Mouse (Mus musculus): ENCODE results near the gene Mrpl9.

DNA sequence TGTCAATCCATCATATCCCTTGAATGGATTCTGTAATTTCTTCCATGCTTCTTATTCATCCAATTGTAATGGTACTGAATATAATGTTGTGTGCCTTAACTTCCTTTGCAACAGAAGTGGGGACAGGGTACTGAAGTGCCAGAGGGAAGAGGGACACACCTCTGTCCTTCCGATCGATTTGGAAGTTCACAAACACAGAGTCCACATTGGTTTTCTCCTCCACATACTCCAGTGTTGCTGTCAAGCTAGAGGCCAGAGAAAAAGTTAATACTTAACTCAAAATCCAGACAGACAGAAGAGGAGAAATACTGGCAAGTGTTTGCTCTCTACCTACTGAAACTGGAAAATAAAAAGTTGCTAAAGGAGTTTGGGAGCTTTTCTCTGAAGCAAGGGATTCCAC, 8.8 kb upstream of the Mrpl9 start:
- TF ChIP-seq CTCF (IDR thresholded peaks at IDR 0.05; ENCODE audit: low read depth): no peak
- TF ChIP-seq EP300 (optimal IDR thresholded peaks at IDR 0.05): no peak
